Mouse (Mus musculus): ENCODE data around the gene Foxn2. TPM values are rescaled to one million over a fixed set of nuclear protein-coding genes. Genes with fewer than 3 reads are reported as not detected.

Foxn2 gene
- polyA plus RNA-seq, 1 experiment = 7.5 TPM

DNA sequence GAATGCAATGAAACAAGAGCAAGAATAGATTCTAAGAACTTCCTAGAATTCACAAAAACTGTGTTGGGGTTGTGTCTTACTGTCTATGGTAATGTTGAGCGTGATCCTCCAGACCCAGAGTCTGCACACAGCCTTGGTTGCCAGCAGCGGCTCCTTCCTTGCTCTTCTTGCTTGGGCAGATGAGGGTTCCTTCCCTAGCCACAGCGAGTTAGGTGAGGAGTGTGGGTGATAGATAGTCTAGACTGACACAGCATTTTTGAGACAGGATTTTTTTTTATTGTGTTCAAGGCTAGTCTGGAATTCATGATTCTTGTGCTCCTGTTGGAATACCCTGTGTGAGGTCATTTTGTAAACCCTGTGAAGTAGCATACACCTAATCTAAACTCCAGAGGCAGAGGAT is 41.1 kb downstream of the Foxn2 start:
- no peak for TF ChIP-seq POLR2A (IDR thresholded peaks at IDR 0.05; ENCODE audit: borderline replicate concordance, extremely low read depth, low read depth, low read length)
- no peak for TF ChIP-seq CTCF (IDR thresholded peaks at IDR 0.05; ENCODE audit: insufficient read depth, low read length)
- 86% methylated on average over 3 of the region's 3 CpGs for WGBS
- no peak for DNase-seq

DNA sequence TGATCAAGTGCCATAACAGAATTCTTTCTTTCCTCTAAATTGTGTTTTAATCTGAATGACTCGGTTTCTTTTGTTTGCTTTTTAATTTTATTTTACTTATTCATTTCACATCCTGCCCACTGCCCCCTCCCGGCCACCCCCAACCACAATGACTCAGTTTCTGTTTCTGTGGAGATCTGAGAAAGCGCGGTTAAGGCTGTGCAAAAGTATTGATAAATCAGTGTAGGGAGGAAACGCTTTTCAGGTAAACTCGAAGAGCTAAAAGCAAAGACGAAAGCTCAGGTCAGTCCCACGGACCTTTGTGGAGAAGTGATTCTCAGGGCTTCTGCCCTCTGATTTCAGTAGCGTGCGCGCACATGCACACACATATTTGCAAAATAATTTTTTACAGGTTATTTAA is 44.0 kb downstream of the Foxn2 start:
- DNase-seq = no peak
- no peak overlapping the region for H3K4me3 ChIP-seq (replicated peaks; ENCODE audit: extremely low read depth, low read depth, low read length)
- TF ChIP-seq CTCF (IDR thresholded peaks at IDR 0.05; ENCODE audit: insufficient read depth, low read length) = no peak
- no peaks in the 10 kb centered on the region for H3K4me1 ChIP-seq (ENCODE audit: control insufficient read depth, insufficient read depth, low read length)
- WGBS = 87% methylated on average over 11 of the region's 11 CpGs

More for the DNA sequence above, 41.1 kb downstream of the Foxn2 start:
- H3K4me1 ChIP-seq (ENCODE audit: control insufficient read depth, insufficient read depth, low read length) = no peaks in the 10 kb centered on the region
- no peak overlapping the region for H3K4me3 ChIP-seq (replicated peaks; ENCODE audit: extremely low read depth, low read depth, low read length)

DNA sequence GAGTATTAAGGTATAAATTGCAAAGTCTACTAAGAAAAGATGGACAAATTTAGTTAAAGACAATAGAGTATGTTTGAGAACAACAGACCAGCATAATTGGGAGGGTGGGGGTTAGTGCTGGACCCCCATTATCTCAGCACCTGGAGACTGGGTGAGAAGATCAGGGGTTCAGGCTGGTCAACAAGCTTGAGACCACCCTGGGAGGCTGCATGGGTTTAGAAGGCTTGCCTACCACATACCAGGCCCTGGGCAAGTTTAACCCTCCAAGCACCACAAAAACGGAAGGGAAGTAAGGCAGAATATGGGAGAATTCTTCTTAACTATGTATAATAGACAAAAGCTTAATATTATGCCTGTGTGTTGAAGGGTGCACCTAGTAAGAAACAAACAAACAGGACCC is 44.4 kb downstream of the Foxn2 start:
- TF ChIP-seq CTCF (IDR thresholded peaks at IDR 0.05; ENCODE audit: insufficient read depth, low read length) (no peak), POLR2A (IDR thresholded peaks at IDR 0.05; ENCODE audit: borderline replicate concordance, extremely low read depth, low read depth, low read length) (no peak)
- H3K4me1 ChIP-seq (ENCODE audit: control insufficient read depth, insufficient read depth, low read length) = no peaks in the 10 kb centered on the region
- no peak overlapping the region for H3K4me3 ChIP-seq (replicated peaks; ENCODE audit: extremely low read depth, low read depth, low read length)
- 88% methylated on average over 1 of the region's 1 CpGs for WGBS
- no peak for DNase-seq

DNA sequence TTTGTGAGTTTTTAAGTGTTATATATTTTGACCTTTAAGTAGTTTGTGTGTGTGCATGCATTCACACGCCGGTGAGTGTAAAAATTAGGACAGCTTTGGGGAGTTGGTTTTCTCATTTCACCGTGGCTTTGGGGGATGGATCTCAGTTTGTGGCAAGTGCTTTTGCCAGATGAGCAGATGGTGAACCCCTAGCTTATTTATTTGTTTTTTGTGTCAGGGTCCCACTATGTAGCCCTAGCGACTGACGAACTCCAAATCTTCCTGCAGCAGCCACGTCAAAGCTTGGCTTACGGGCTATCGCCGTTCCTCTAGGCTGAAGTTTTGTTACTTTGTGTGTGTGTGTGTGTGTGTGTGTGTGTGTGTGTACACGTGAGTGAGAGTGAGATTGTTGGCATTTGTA is 50.0 kb downstream of the Foxn2 start:
- 90% methylated on average over 10 of the region's 10 CpGs for WGBS
- no peak for DNase-seq
- TF ChIP-seq POLR2A (IDR thresholded peaks at IDR 0.05; ENCODE audit: borderline replicate concordance, extremely low read depth, low read depth, low read length) = no peak
- no peak for TF ChIP-seq CTCF (IDR thresholded peaks at IDR 0.05; ENCODE audit: insufficient read depth, low read length)
- Histone ChIP-seq H3K4me3 (replicated peaks; ENCODE audit: extremely low read depth, low read depth, low read length) (no peak overlapping the region), H3K4me1 (ENCODE audit: control insufficient read depth, insufficient read depth, low read length) (no peaks in the 10 kb centered on the region)

DNA sequence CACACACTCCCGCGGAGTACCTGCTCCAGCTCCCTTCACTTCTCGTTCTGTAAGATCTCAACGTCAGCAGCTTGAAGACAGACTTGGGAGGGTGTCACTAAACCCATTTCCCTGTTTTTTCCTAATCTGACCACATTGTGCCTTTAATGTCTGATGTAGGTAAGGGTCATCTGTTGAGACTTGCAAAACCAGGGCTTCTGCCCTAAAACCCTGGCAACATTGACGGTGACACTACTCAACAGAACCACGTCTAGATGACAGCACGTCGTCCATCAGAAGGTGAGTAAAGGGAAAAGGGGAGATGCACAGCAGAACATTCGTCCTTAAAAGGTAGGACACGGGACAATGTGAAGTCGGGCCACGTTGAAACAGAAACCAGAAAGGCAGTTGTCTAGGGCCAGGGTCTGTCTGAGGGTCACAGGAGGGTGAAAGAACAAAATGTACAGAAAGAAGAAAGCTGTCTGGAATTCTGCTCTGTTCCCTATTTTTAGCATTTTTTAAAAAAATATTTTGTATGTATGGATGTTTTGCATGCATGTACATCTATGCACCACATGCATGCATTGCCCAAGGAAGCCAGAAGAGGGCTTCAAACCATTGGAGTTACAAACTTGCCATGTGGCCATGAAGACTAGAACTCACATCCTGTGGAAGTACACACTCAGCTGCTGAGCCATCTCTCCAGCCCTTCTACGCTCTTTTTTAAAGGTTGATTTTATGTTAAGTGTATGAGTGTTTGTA is 51.0 kb downstream of the Foxn2 start:
- Histone ChIP-seq H3K4me3 (replicated peaks; ENCODE audit: extremely low read depth, low read depth, low read length) (no peak overlapping the region), H3K4me1 (ENCODE audit: control insufficient read depth, insufficient read depth, low read length) (no peaks in the 10 kb centered on the region)
- no peak for TF ChIP-seq POLR2A (IDR thresholded peaks at IDR 0.05; ENCODE audit: borderline replicate concordance, extremely low read depth, low read depth, low read length)
- WGBS = 92% methylated on average over 13 of the region's 13 CpGs
- no peak for DNase-seq

DNA sequence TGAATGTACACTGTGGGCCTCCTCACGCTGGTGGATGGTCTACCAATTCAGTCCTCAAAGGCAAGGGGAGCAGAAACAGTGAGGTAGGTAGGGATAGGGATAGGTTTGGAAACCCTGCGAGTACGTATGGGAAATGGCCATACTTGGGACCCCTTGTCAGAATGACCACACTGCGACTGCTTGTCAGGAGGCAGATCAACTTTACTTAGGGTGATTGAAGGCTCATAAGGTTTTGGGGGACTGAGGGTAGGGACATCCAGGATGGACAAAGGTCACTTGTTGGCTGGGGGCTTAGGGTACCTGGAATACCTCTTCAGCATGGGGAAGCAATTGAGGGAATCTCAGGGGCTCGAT is 51.6 kb downstream of the Foxn2 start:
- TF ChIP-seq CTCF (IDR thresholded peaks at IDR 0.05; ENCODE audit: insufficient read depth, low read length) (no peak), POLR2A (IDR thresholded peaks at IDR 0.05; ENCODE audit: borderline replicate concordance, extremely low read depth, low read depth, low read length) (no peak)
- 97% methylated on average over 5 of the region's 5 CpGs for WGBS
- no peak for DNase-seq
- H3K4me1 ChIP-seq (ENCODE audit: control insufficient read depth, insufficient read depth, low read length) = no peaks in the 10 kb centered on the region
- no peak overlapping the region for H3K4me3 ChIP-seq (replicated peaks; ENCODE audit: extremely low read depth, low read depth, low read length)

DNA sequence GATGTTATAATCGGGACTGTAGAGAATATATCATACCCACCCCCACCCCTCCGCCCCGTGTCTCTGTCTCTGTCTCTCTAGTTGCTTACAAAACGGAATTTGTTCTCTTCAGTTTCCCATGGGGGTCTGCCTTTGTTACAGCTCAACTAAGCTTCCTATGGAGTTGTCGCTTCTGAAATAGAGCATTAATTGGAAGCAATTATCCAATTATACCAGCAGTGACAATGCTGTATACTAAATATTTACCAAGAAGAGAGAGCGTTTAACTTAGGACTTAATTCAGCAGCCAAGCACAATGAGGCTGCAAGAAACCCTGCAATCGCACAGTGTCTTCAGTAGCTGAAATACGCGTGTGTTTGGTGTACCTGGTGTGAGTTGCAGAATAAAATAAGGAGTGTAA is 53.0 kb downstream of the Foxn2 start:
- TF ChIP-seq POLR2A (IDR thresholded peaks at IDR 0.05; ENCODE audit: borderline replicate concordance, extremely low read depth, low read depth, low read length) (no peak), CTCF (IDR thresholded peaks at IDR 0.05; ENCODE audit: insufficient read depth, low read length) (no peak)
- DNase-seq = no peak
- H3K4me1 ChIP-seq (ENCODE audit: control insufficient read depth, insufficient read depth, low read length) = no peaks in the 10 kb centered on the region
- no peak overlapping the region for H3K4me3 ChIP-seq (replicated peaks; ENCODE audit: extremely low read depth, low read depth, low read length)
- WGBS = 83% methylated on average over 9 of the region's 9 CpGs

DNA sequence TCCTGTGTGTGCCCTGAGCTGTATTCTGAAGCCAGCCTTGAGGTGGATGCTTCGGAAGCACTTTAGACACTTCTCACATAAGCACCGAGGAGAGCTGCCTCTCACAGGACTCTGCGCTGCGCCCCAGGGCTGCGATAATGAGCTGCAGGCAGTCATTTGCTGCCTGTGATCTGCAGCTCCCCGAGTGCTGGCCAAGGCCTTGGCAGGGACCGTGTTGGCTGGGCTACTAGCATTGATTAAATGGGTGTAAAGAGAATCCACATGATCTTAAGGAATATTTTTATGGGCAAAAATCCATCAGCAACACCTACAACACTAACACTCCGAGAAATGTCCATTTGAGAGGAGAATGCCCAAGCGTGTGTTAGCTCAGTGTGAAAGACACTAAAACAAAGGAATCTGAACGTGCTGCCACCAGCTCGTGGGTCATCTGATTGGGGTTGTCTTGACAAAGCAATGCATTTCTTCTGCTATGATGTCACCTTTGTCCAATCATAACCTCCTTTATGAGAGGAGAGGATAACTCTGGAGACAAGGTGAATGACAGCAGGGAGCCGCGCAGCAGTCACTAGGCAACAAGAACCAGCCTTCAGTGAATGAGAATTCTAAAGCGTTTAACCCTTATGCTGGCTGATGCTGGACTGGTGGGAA is 53.7 kb downstream of the Foxn2 start:
- no peak overlapping the region for H3K4me3 ChIP-seq (replicated peaks; ENCODE audit: extremely low read depth, low read depth, low read length)
- H3K4me1 ChIP-seq (ENCODE audit: control insufficient read depth, insufficient read depth, low read length) = no peaks in the 10 kb centered on the region
- TF ChIP-seq CTCF (IDR thresholded peaks at IDR 0.05; ENCODE audit: insufficient read depth, low read length) (no peak), POLR2A (IDR thresholded peaks at IDR 0.05; ENCODE audit: borderline replicate concordance, extremely low read depth, low read depth, low read length) (no peak)
- DNase-seq = no peak
- WGBS = 50% methylated on average over 14 of the region's 14 CpGs

DNA sequence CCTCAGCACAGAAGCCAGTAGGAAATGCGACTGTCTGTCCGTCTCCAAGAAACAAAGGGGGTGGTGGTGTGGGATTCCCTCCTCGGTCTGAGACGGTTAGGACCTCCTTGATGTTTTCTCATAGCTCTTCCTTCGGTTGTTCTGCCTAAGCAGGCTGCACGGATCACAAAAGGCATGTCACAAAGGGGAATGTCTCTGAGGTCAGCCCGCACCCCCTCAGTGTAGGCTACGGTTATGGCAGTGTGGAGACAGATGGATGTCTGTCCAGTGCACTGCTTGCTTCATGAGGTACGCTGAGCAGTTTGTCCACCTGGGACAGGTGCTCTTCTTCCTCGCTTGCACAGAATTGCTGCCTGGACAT is 54.2 kb downstream of the Foxn2 start:
- WGBS = 81% methylated on average over 10 of the region's 10 CpGs
- H3K4me3 ChIP-seq (replicated peaks; ENCODE audit: extremely low read depth, low read depth, low read length) = no peak overlapping the region
- no peaks in the 10 kb centered on the region for H3K4me1 ChIP-seq (ENCODE audit: control insufficient read depth, insufficient read depth, low read length)
- TF ChIP-seq POLR2A (IDR thresholded peaks at IDR 0.05; ENCODE audit: borderline replicate concordance, extremely low read depth, low read depth, low read length) = no peak
- no peak for TF ChIP-seq CTCF (IDR thresholded peaks at IDR 0.05; ENCODE audit: insufficient read depth, low read length)
- no peak for DNase-seq

DNA sequence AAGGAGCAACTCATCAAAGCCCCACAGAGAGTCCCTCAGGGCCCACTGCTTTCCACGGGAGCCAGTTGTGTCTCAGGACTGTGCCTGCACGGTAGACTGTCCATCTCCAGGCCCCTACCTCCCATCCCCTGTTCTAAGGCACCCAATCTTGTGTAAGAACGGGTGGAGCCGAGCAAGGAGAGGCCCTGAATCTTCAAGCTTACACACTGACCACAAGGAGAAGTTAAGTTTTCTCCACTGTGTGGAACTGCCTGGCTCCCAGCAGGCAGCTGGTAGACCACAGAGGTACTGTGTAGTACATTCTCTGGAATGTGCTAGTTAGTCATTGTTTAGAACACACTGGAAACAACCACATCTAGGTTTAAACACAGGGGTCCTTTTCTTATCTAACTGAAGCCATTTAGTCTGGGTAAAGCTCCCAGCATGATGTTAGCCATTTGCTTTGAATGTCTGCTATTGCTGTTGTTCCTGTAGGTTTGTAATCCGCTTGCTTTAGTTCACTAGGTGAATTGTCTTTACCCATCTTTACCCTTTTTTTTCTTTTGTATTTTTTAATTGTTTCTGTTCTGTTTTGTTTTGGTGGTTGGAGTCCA is 57.7 kb downstream of the Foxn2 start:
- Histone ChIP-seq H3K4me1 (ENCODE audit: control insufficient read depth, insufficient read depth, low read length) (no peaks in the 10 kb centered on the region), H3K4me3 (replicated peaks; ENCODE audit: extremely low read depth, low read depth, low read length) (no peak overlapping the region)
- no peak for DNase-seq
- 81% methylated on average over 5 of the region's 5 CpGs for WGBS
- no peak for TF ChIP-seq CTCF (IDR thresholded peaks at IDR 0.05; ENCODE audit: insufficient read depth, low read length)
- no peak for TF ChIP-seq POLR2A (IDR thresholded peaks at IDR 0.05; ENCODE audit: borderline replicate concordance, extremely low read depth, low read depth, low read length)
